8 mouse cellular contexts compared by ENCODE assay signal in genomic region chr14:84447661-84448380, GRCm38 (mm10). TPM values are rescaled to one million over a fixed set of nuclear protein-coding genes. Genes with fewer than 3 reads are reported as not detected.
DNase-seq lines count a peak whose midpoint lies in the region; ATAC-seq and TF ChIP-seq lines count a peak whose summit lies in the region.

No protein-coding gene starts in this region.

- H3K4me3 ChIP-seq in heart, embryonic 16.5 days (ENCODE audit: low read length), result peak overlapping the region; percentile 68
- H3K4me3 ChIP-seq in liver, postnatal 0 days (ENCODE audit: low read depth, low read length), result peak overlapping the region; percentile 47

- H3K27ac ChIP-seq in heart, embryonic 16.5 days (ENCODE audit: low read length), result no peak overlapping the region
- H3K27ac ChIP-seq in liver, postnatal 0 days (ENCODE audit: low read depth), result no peak overlapping the region

- TF ChIP-seq EP300 in liver, postnatal 0 days (IDR thresholded peaks at IDR 0.05; ENCODE audit: low read depth), result no peak

- H3K36me3 ChIP-seq in heart, embryonic 16.5 days (ENCODE audit: control insufficient read depth, insufficient read depth), result no peaks in the 10 kb centered on the region
- no peaks in the 10 kb centered on the region for H3K36me3 ChIP-seq in liver, postnatal 0 days (replicated peaks; ENCODE audit: insufficient read depth, low read length)

- peaks cover 14% of the 10 kb centered on the region for H3K4me1 ChIP-seq in heart, embryonic 16.5 days (ENCODE audit: control insufficient read depth, insufficient read depth, low read length)
- H3K4me1 ChIP-seq in liver, postnatal 0 days (ENCODE audit: insufficient read depth), result peaks cover 15% of the 10 kb centered on the region

- no peak for TF ChIP-seq CTCF in liver, postnatal 0 days (IDR thresholded peaks at IDR 0.05; ENCODE audit: low read depth)

- WGBS in heart, embryonic 16.5 days, result 3% methylated on average over 45 of the region's 45 CpGs
- WGBS in liver, postnatal 0 days (ENCODE audit: insufficient replicate concordance), result 5% methylated on average over 45 of the region's 45 CpGs

- ATAC-seq in heart, embryonic 16.5 days (replicated peaks; ENCODE audit: extremely low read depth, insufficient read depth, low FRiP score), result no peak
- no peak for ATAC-seq in liver, postnatal 0 days
- no peak for ATAC-seq in erythroid progenitor cell, adult 5-6 weeks (replicated peaks; ENCODE audit: low FRiP score, poor library complexity, severe bottlenecking)

- 0 out of 2 replicates have a peak, but pooled peaks cover 2% of the 10 kb centered on the region for H3K9me3 ChIP-seq in heart, embryonic 16.5 days (replicated peaks; ENCODE audit: control insufficient read depth, low read length)
- H3K9me3 ChIP-seq in liver, postnatal 0 days (ENCODE audit: low read length), result no peaks in the 10 kb centered on the region

- peak; percentile 11 for DNase-seq in gastrocnemius, postnatal 10 days
- DNase-seq in gastrocnemius, adult 8-10 months (ENCODE audit: low spot score in 2 of 2), result no peak
- DNase-seq in embryo, embryonic 10.5 days (ENCODE audit: low spot score), result peak; percentile 57
- DNase-seq in kidney, postnatal 14 days, result peak; percentile 10
- no peak for DNase-seq in liver, postnatal 0 days
- peak; percentile 15 for DNase-seq in right cerebral cortex, adult 18-20 months

- no peak overlapping the region; the same call in 1 of the 2 replicates for H3K9ac ChIP-seq in heart, embryonic 16.5 days (ENCODE audit: low read length)
- H3K9ac ChIP-seq in liver, postnatal 0 days (replicated peaks), result no peak overlapping the region

- H3K4me2 ChIP-seq in heart, embryonic 16.5 days (ENCODE audit: low read depth, low read length), result peak overlapping the region; percentile 97
- H3K4me2 ChIP-seq in liver, postnatal 0 days (ENCODE audit: low read depth, low read length), result peak overlapping the region; percentile 29

- peaks cover 24% of the 10 kb centered on the region for H3K27me3 ChIP-seq in heart, embryonic 16.5 days (ENCODE audit: control insufficient read depth, insufficient read depth, low read length)
- H3K27me3 ChIP-seq in liver, postnatal 0 days (ENCODE audit: insufficient read depth, low read length), result peaks cover 61% of the 10 kb centered on the region

RNA-seq across cellular contexts. Expression of gene Pcdh17, which starts 4.5 kb away (rescaled TPM):
- total RNA-seq in gastrocnemius, postnatal 10 days (2021), result 10 to 100 TPM in 1 of 2 experiments, 1 to 10 TPM in 1; 7.2 to 10.2 TPM
- total RNA-seq in gastrocnemius, adult 8-10 months (2022), result under 1 TPM; 0.34 to 0.56 (median 0.42) TPM
- 3.3 and 4.4 TPM in 2 replicates for polyA plus RNA-seq in heart, embryonic 16.5 days (2015; fragmentation: Nextera tagmentation; extraction: Ambion mirVana)
- polyA plus RNA-seq in liver, postnatal 0 days (2015; fragmentation: Nextera tagmentation; extraction: Ambion mirVana), result 1.1 and 1.2 TPM in 2 replicates
- total RNA-seq in erythroid progenitor cell, adult 5-6 weeks (2015; ENCODE audit: low replicate concordance), result not detected in 2 replicates
- not detected in 2 replicates for total RNA-seq in erythroid progenitor cell, adult 5-6 weeks (2017; ENCODE audit: low replicate concordance)

Comparison
In these comparisons a context has a peak if more than half of its experiments do, and no peak if none do; other contexts are left out.
1. DNase-seq: peak in gastrocnemius, postnatal 10 days (single experiment), embryo, embryonic 10.5 days (single experiment), kidney, postnatal 14 days (single experiment) and right cerebral cortex, adult 18-20 months (single experiment); none in gastrocnemius, adult 8-10 months (0 of 2) and liver, postnatal 0 days (single experiment).
2. RNA of gene Pcdh17, which starts 4.5 kb away (total RNA-seq): 7.2 to 10.2 TPM in gastrocnemius, postnatal 10 days; 0.34 to 0.56 TPM in gastrocnemius, adult 8-10 months and not detected in erythroid progenitor cell, adult 5-6 weeks; every median in the first group is over 4 times any median in the second.